Mouse (Mus musculus): ENCODE measurements around the gene Atp8b5.

DNA sequence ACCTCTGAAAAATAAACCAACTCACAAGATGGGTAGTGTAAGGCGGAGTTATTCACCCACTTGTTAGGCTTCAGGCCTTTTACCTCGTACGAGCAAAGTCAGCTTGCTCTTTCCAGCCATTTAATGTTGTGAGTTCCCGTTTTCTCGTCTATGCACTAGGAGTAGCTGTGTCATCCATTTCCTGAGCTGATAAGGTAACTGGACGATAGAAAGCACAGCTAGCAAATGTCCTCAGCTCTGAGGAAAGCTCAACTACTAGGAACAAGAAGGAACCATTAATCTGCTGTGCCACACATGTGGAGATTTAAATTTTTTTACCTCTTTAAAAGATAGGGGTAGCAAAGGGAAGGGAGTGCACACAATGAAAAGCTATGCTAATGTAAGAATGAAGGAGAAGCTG, 15.7 kb upstream of the Atp8b5 start:
- TF ChIP-seq CTCF (IDR thresholded peaks at IDR 0.05; ENCODE audit: extremely low read depth, insufficient read length, insufficient replicate concordance, low read depth, low read length) (no peak), POLR2A (IDR thresholded peaks at IDR 0.05; ENCODE audit: low read depth, low read length) (no peak)
